Mouse (Mus musculus) limb, embryonic 14.5 days (tissue): Measurements from ENCODE around the gene Tubgcp2. TPM values are rescaled to one million over a fixed set of nuclear protein-coding genes. Genes with fewer than 3 reads are reported as not detected.

Source experiments
- ATAC-seq: fragments of 200-750 bp; cut with Nextera tagmentation; 2 replicates; pipeline ENCODE4 v1.8.0; 2017; ENCODE audit warnings: low read depth, moderate number of reproducible peaks, moderate TSS enrichment; ENCODE audit not compliant: low FRiP score
- DNase-seq: peaks from one replicate; pipeline ENCODE4 v3.0.0-alpha.2; 2015; ENCODE audit warnings: low spot score
- H3K27ac ChIP-seq: fragments of 300-500 bp; sonication (generic); replicated peaks from 2 replicates; pipeline ENCODE4 v1.5.1; 2014; ENCODE audit warnings: low read depth, mild to moderate bottlenecking, low read length, moderate library complexity, mixed read lengths
- H3K27me3 ChIP-seq: fragments of 300-500 bp; sonication (generic); 2 replicates; pipeline ENCODE4 v1.6.1; 2014; ENCODE audit warnings: low read length, mixed read lengths; ENCODE audit not compliant: control insufficient read depth, insufficient read depth
- H3K36me3 ChIP-seq: fragments of 300-500 bp; sonication (generic); 2 replicates; pipeline ENCODE4 v1.6.1; 2014; ENCODE audit warnings: mild to moderate bottlenecking, low read length, moderate library complexity, mixed read lengths; ENCODE audit not compliant: control insufficient read depth, insufficient read depth
- H3K4me1 ChIP-seq: fragments of 300-500 bp; sonication (generic); 2 replicates; pipeline ENCODE4 v1.6.1; 2014; ENCODE audit warnings: antibody characterized with exemption, low read length, mixed read lengths; ENCODE audit not compliant: control insufficient read depth, insufficient read depth
- H3K4me2 ChIP-seq: fragments of 300-500 bp; sonication (generic); replicated peaks from 2 replicates; pipeline ENCODE4 v1.6.1; 2014; ENCODE audit warnings: low read depth, mild to moderate bottlenecking, low read length, moderate library complexity; ENCODE audit not compliant: severe bottlenecking
- H3K4me3 ChIP-seq: fragments of 300-500 bp; sonication (generic); replicated peaks from 2 replicates; pipeline ENCODE4 v1.5.1; 2014; ENCODE audit warnings: low read length
- H3K9ac ChIP-seq: fragments of 300-500 bp; sonication (generic); 2 replicates; pipeline ENCODE4 v1.6.1; 2014; ENCODE audit warnings: mild to moderate bottlenecking, low read depth, low read length, moderate library complexity; ENCODE audit not compliant: severe bottlenecking
- H3K9me3 ChIP-seq: fragments of 300-500 bp; sonication (generic); 2 replicates; pipeline ENCODE4 v1.6.1; 2016; ENCODE audit warnings: low read length; ENCODE audit not compliant: control insufficient read depth
- POLR2A ChIP-seq: fragments of 200-500 bp; IDR thresholded peaks from 2 replicates; pipeline ENCODE4 v1.8.0; 2012; ENCODE audit warnings: inconsistent platforms, mild to moderate bottlenecking, moderate library complexity, borderline replicate concordance; ENCODE audit not compliant: insufficient read depth, insufficient read length; ENCODE audit errors: extremely low read depth
- WGBS: fragments of 180-500 bp; shearing (Covaris S2); extraction: QIAGEN DNeasy Blood & Tissue Kit; methylation state at CpG from one replicate; pipeline ENCODE4 v1.1.7; 2014; 5-methylcytosine and 5-hydroxymethylcytosine counted together
- polyA plus RNA-seq, 2 experiments: library from polyadenylated mRNA; depleted of rRNA in 1 of 2; stranded (reverse) in 1 of 2; unstranded in 1 of 2; fragments of >200 nt; fragmentation: Nextera tagmentation in 1 of 2; extraction: Ambion mirVana in 1 of 2; gene quantifications; 2 replicates each; pipeline versions ENCODE4 v1.2.1 to v1.2.3; 2012 to 2014

Tubgcp2 gene
- polyA plus RNA-seq, 2 experiments = 58.8 to 69.1 TPM

DNA sequence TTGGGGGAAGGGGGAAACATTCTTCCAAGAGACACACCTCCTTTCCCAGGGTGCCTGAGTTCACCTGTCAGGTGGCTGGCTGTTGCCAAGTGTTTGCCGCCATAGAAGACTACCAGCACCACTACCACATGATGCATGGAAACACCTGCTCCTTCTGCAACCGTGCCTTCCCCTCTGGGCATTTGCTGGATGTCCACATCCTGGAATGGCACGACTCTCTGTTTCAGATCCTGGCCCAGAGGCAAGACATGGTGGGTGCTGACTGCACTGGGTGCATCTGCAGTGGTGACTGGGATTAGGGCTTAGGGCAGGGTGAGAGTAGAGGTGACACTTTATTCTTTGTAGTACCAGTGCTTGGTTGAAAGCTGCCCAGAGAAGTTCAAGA, 694 bp upstream of the Tubgcp2 start:
- Histone ChIP-seq H3K4me1 (peaks cover 14% of the 10 kb centered on the region; the same call in 1 of the 2 replicates), H3K9me3 (no peaks in the 10 kb centered on the region), H3K9ac (peak overlapping the region; percentile 89), H3K36me3 (peaks cover 29% of the 10 kb centered on the region), H3K4me3 (peak overlapping the region; percentile 84), H3K27me3 (no peaks in the 10 kb centered on the region), H3K4me2 (peak overlapping the region; percentile 62), H3K27ac (no peak overlapping the region)
- DNase-seq (no peak), ATAC-seq (no peak)
- 47% methylated on average over 3 of the region's 3 CpGs for WGBS
- no peak for TF ChIP-seq POLR2A

GRCm38 (mm10) chr7:140035456-140035855, 1.0 kb downstream of the Tubgcp2 start:
- peak overlapping the region; percentile 89 for H3K9ac ChIP-seq
- H3K9me3 ChIP-seq = no peaks in the 10 kb centered on the region
- peaks cover 14% of the 10 kb centered on the region; the same call in 1 of the 2 replicates for H3K4me1 ChIP-seq
- H3K36me3 ChIP-seq = peaks cover 39% of the 10 kb centered on the region
- no peak for TF ChIP-seq POLR2A
- ATAC-seq (no peak), DNase-seq (no peak)
- H3K4me2 ChIP-seq = peak overlapping the region; percentile 62
- H3K27ac ChIP-seq = no peak overlapping the region
- H3K4me3 ChIP-seq = peak overlapping the region; percentile 84
- no peaks in the 10 kb centered on the region for H3K27me3 ChIP-seq
- WGBS = 14% methylated on average over 7 of the region's 7 CpGs

- H3K27ac ChIP-seq = no peak overlapping the region
- H3K36me3 ChIP-seq = peaks cover 50% of the 10 kb centered on the region
- H3K9ac ChIP-seq = no peak overlapping the region
- no peaks in the 10 kb centered on the region for H3K27me3 ChIP-seq
- no peaks in the 10 kb centered on the region for H3K9me3 ChIP-seq
- no peak overlapping the region for H3K4me2 ChIP-seq
- no peak for ATAC-seq
- no peak overlapping the region for H3K4me3 ChIP-seq
- no peak for TF ChIP-seq POLR2A
- WGBS = 97% methylated on average over 9 of the region's 9 CpGs
- peaks cover 14% of the 10 kb centered on the region; the same call in 1 of the 2 replicates for H3K4me1 ChIP-seq
- no peak for DNase-seq
Measured at GRCm38 (mm10) chr7:140033386-140033785, 3.1 kb downstream of the Tubgcp2 start.

- Histone ChIP-seq H3K27me3 (no peaks in the 10 kb centered on the region), H3K27ac (no peak overlapping the region), H3K4me2 (no peak overlapping the region), H3K4me3 (no peak overlapping the region), H3K4me1 (peaks cover 14% of the 10 kb centered on the region; the same call in 1 of the 2 replicates), H3K36me3 (peaks cover 55% of the 10 kb centered on the region), H3K9ac (no peak overlapping the region), H3K9me3 (no peaks in the 10 kb centered on the region)
- no peak for ATAC-seq
- no peak for TF ChIP-seq POLR2A
- 96% methylated on average over 10 of the region's 10 CpGs for WGBS
- DNase-seq = no peak
Measured at GRCm38 (mm10) chr7:140032366-140032765, 4.1 kb downstream of the Tubgcp2 start.

GRCm38 (mm10) chr7:140031771-140032170, 4.7 kb downstream of the Tubgcp2 start:
- no peak for ATAC-seq
- no peak for TF ChIP-seq POLR2A
- H3K36me3 ChIP-seq = peaks cover 55% of the 10 kb centered on the region

DNA sequence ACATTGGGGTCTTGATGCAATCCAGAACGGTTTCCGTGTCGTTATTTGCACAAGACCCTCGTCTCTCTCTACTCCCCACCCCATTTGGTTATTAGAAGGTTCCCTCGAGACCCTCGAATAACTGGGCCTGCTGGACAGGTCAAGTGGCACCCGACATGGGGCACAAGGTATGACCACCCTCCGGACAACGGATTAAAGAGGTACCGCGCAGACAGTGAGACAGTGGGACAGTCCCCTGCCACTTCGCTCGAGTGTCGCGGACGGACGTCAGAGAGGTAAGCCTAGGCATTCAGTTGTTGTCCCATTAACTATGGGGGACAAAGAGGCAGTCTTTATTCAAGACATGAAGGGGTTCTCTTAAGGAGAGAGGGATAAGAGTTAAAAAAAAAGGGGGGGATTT, 25.1 kb downstream of the Tubgcp2 start:
- H3K27ac ChIP-seq = no peak overlapping the region
- no peaks in the 10 kb centered on the region for H3K27me3 ChIP-seq
- no peak overlapping the region for H3K4me2 ChIP-seq
- DNase-seq (no peak), ATAC-seq (no peak)
- TF ChIP-seq POLR2A = no peak
- WGBS = 96% methylated on average over 17 of the region's 17 CpGs
- no peak overlapping the region for H3K9ac ChIP-seq
- H3K4me1 ChIP-seq = no peaks in the 10 kb centered on the region
- H3K4me3 ChIP-seq = no peak overlapping the region
- H3K9me3 ChIP-seq = no peaks in the 10 kb centered on the region
- H3K36me3 ChIP-seq = peaks cover 40% of the 10 kb centered on the region

More at GRCm38 (mm10) chr7:140031771-140032170, 4.7 kb downstream of the Tubgcp2 start:
- Histone ChIP-seq H3K4me1 (peaks cover 8% of the 10 kb centered on the region; the same call in 1 of the 2 replicates), H3K4me3 (no peak overlapping the region), H3K9ac (no peak overlapping the region), H3K9me3 (no peaks in the 10 kb centered on the region), H3K27ac (no peak overlapping the region), H3K4me2 (no peak overlapping the region), H3K27me3 (no peaks in the 10 kb centered on the region)
- 92% methylated on average over 12 of the region's 12 CpGs for WGBS
- DNase-seq = no peak
